Mouse (Mus musculus) hindbrain, embryonic 10.5 days (tissue): ENCODE results near the gene Rgs16. TPM values are rescaled to one million over a fixed set of nuclear protein-coding genes. Genes with fewer than 3 reads are reported as not detected.

Experiments used
- DNase-seq: peaks from one replicate; pipeline ENCODE4 v3.0.0-alpha.2; 2017; ENCODE audit warnings: low spot score
- H3K27ac ChIP-seq: fragments of 300-500 bp; sonication (generic); 2 replicates; pipeline ENCODE4 v1.5.1; 2016; ENCODE audit warnings: mild to moderate bottlenecking, moderate library complexity
- H3K27me3 ChIP-seq: fragments of 300-500 bp; sonication (generic); 2 replicates; pipeline ENCODE4 v1.6.1; 2016; ENCODE audit warnings: mild to moderate bottlenecking; ENCODE audit not compliant: poor library complexity, insufficient read depth, severe bottlenecking
- H3K36me3 ChIP-seq: fragments of 300-500 bp; sonication (generic); 2 replicates; pipeline ENCODE4 v1.6.1; 2016; ENCODE audit warnings: mild to moderate bottlenecking, moderate library complexity
- H3K4me1 ChIP-seq: fragments of 300-500 bp; sonication (generic); replicated peaks from 2 replicates; pipeline ENCODE4 v1.6.1; 2016; ENCODE audit warnings: mild to moderate bottlenecking
- H3K4me3 ChIP-seq: fragments of 300-500 bp; sonication (generic); 2 replicates; pipeline ENCODE4 v1.5.1; 2016; ENCODE audit warnings: mild to moderate bottlenecking, moderate library complexity
- H3K9me3 ChIP-seq: fragments of 300-500 bp; sonication (generic); 2 replicates; pipeline ENCODE4 v1.6.1; 2016; ENCODE audit warnings: mild to moderate bottlenecking, moderate library complexity
- WGBS: fragments of 180-500 bp; shearing (Covaris S2); methylation state at CpG from one replicate; pipeline ENCODE4 v1.1.7; 2016; 5-methylcytosine and 5-hydroxymethylcytosine counted together
- polyA plus RNA-seq: library from polyadenylated mRNA; unstranded; fragments of >200 nt; fragmentation: Nextera tagmentation; extraction: Ambion mirVana; gene quantifications from 2 replicates; pipeline ENCODE4 v1.2.1, GENCODE M21; 2016

The Rgs16 gene
- polyA plus RNA-seq, 1 experiment from 2014 or later: 21.1 TPM

- Histone ChIP-seq H3K36me3 (peaks cover 22% of the 10 kb centered on the region), H3K27me3 (peaks cover 25% of the 10 kb centered on the region), H3K9me3 (no peaks in the 10 kb centered on the region), H3K4me1 (peaks cover 67% of the 10 kb centered on the region), H3K4me3 (no peak overlapping the region), H3K27ac (0 out of 2 replicates have a peak overlapping the region, but pooled peaks have one; percentile 2)
- WGBS: 78% methylated on average over 14 of the region's 14 CpGs
- no peak for DNase-seq
These were observed 6.0 kb downstream of the Rgs16 start for GRCm38 (mm10) chr1:153746119-153746670.

GRCm38 (mm10) chr1:153746728-153747127 lies 6.6 kb downstream of the Rgs16 start:
- peaks cover 63% of the 10 kb centered on the region for H3K4me1 ChIP-seq
- H3K9me3 ChIP-seq: no peaks in the 10 kb centered on the region
- peaks cover 22% of the 10 kb centered on the region for H3K36me3 ChIP-seq
- H3K27me3 ChIP-seq: peaks cover 19% of the 10 kb centered on the region
- H3K27ac ChIP-seq: 0 out of 2 replicates have a peak overlapping the region, but pooled peaks have one; percentile 2
- 5% methylated on average over 12 of the region's 12 CpGs for WGBS
- DNase-seq: peak; percentile 75
- no peak overlapping the region for H3K4me3 ChIP-seq

DNA sequence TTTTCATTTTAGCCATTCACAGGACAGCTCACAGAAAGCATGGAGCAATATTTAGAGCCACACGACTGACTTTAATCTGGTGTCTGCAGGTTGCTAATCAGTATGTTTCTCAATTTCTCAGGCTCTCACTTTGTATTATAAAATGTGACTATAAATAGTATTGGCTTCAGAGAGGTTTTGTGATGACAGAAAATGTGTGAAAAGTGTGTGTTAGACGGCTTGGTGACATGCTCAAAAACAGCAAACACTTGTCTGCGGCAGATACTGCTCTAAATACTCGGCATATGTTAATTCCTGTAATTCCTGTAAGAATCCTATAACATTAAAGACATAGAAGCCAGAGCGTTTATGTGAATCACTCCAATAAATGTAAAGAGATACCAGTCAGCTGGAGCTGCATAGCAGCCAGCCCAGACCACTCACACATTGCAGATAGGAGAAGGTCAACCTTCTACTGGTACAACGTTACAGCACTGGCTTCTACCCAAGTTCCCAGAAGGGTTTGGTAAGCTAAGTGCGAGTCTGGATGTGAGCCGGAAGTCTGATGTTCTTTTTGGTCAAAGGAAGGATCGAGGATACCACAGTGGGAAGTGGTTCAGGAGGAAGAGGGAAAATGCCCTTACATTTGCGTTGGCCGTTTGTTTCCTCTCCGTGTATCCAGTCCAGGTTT lies 7.8 kb downstream of the Rgs16 start:
- Histone ChIP-seq H3K4me3 (no peak overlapping the region), H3K27ac (peak overlapping the region; percentile 94; the same call in 1 of the 2 replicates), H3K9me3 (no peaks in the 10 kb centered on the region), H3K4me1 (peaks cover 61% of the 10 kb centered on the region), H3K27me3 (peaks cover 16% of the 10 kb centered on the region), H3K36me3 (peaks cover 18% of the 10 kb centered on the region)
- DNase-seq: no peak
- WGBS: 77% methylated on average over 12 of the region's 12 CpGs

DNA sequence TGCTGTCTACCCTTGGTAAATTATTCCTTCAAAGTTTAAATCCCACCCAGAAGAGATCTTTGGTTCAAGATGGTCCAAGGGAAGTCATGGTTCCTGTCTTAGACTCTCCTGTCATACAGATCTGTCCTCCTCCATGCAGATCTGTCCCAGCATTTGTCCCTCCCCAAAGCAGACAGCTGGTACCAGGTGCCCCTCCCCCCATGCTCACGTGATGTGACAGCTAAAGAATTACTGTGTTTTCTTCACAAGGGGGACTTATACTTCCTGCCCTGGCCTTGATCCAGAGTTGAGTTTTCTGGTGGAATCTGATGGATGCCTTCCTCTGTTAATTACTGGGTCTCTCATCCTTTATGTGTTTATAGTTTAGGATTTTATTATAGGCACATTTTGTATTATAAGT lies 8.4 kb downstream of the Rgs16 start:
- Histone ChIP-seq H3K4me3 (peak overlapping the region; percentile 53; the same call in 1 of the 2 replicates), H3K27me3 (peaks cover 16% of the 10 kb centered on the region), H3K9me3 (no peaks in the 10 kb centered on the region), H3K36me3 (peaks cover 13% of the 10 kb centered on the region), H3K27ac (peak overlapping the region; percentile 94), H3K4me1 (peaks cover 59% of the 10 kb centered on the region)
- 6% methylated on average over 1 of the region's 1 CpGs for WGBS
- DNase-seq: peak; percentile 52

- H3K27me3 ChIP-seq: peaks cover 16% of the 10 kb centered on the region
- peaks cover 13% of the 10 kb centered on the region for H3K36me3 ChIP-seq
- peak within 1 kb of the TSS; percentile 94 for H3K27ac ChIP-seq
- peak; percentile 84 for DNase-seq
- H3K4me3 ChIP-seq: peak within 1 kb of the TSS; percentile 53
- WGBS: 6% methylated on average over 18 of the region's 18 CpGs
- peaks cover 51% of the 10 kb centered on the region for H3K4me1 ChIP-seq
- H3K9me3 ChIP-seq: no peaks in the 10 kb centered on the region
These were observed 9.2 kb downstream of the Rgs16 start, which contains the start of gene Rnasel for GRCm38 (mm10) chr1:153749211-153749801. Gene Rnasel, plus strand, starts transcription at chr1:153749426.

GRCm38 (mm10) chr1:153750054-153750453 lies 9.9 kb downstream of the Rgs16 start:
- Histone ChIP-seq H3K27me3 (peaks cover 16% of the 10 kb centered on the region), H3K27ac (peak overlapping the region; percentile 94)
- DNase-seq: no peak

GRCm38 (mm10) chr1:153751763-153752301 lies 11.7 kb downstream of the Rgs16 start:
- WGBS: 62% methylated on average over 13 of the region's 13 CpGs
- H3K9me3 ChIP-seq: no peaks in the 10 kb centered on the region
- H3K27ac ChIP-seq: no peak overlapping the region
- DNase-seq: no peak
- H3K4me3 ChIP-seq: no peak overlapping the region
- H3K4me1 ChIP-seq: peaks cover 36% of the 10 kb centered on the region
- H3K27me3 ChIP-seq: peaks cover 11% of the 10 kb centered on the region; the same call in 1 of the 2 replicates
- peaks cover 24% of the 10 kb centered on the region for H3K36me3 ChIP-seq

More at GRCm38 (mm10) chr1:153750054-153750453, 9.9 kb downstream of the Rgs16 start:
- Histone ChIP-seq H3K36me3 (peaks cover 16% of the 10 kb centered on the region), H3K9me3 (no peaks in the 10 kb centered on the region), H3K4me3 (peak overlapping the region; percentile 53), H3K4me1 (peaks cover 44% of the 10 kb centered on the region)
- 75% methylated on average over 6 of the region's 6 CpGs for WGBS

DNA sequence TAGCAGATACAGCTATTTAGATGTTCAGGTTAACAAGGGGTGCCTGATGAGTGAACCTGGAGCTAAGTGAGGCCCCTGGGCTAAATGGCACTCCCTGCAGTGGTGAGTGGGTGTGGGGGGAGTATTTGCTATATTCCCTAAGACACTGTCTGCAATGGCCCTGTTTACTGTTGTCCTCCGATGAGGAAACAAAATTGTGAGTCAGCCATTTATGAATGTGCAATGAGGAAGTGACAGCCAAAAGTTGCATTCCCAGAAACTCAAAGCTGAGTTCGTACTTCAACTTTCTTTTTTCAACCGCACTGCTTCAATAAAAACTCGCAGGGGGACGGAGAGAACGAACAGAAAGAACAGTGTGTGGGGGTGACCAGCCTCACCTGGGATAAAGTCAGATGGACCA lies 12.4 kb downstream of the Rgs16 start:
- DNase-seq: no peak
- Histone ChIP-seq H3K4me1 (peaks cover 36% of the 10 kb centered on the region), H3K36me3 (peaks cover 24% of the 10 kb centered on the region), H3K27me3 (peaks cover 8% of the 10 kb centered on the region; the same call in 1 of the 2 replicates), H3K9me3 (no peaks in the 10 kb centered on the region), H3K4me3 (no peak overlapping the region), H3K27ac (no peak overlapping the region)
- WGBS: 89% methylated on average over 6 of the region's 6 CpGs

DNA sequence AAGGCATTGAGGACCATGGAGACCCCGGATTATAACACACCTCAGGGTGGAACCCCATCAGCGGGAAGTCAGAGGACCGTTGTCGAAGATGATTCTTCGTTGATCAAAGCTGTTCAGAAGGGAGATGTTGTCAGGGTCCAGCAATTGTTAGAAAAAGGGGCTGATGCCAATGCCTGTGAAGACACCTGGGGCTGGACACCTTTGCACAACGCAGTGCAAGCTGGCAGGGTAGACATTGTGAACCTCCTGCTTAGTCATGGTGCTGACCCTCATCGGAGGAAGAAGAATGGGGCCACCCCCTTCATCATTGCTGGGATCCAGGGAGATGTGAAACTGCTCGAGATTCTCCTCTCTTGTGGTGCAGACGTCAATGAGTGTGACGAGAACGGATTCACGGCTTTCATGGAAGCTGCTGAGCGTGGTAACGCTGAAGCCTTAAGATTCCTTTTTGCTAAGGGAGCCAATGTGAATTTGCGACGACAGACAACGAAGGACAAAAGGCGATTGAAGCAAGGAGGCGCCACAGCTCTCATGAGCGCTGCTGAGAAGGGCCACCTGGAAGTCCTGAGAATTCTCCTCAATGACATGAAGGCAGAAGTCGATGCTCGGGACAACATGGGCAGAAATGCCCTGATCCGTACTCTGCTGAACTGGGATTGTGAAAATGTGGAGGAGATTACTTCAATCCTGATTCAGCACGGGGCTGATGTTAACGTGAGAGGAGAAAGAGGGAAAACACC lies 13.7 kb downstream of the Rgs16 start:
- H3K36me3 ChIP-seq: peaks cover 34% of the 10 kb centered on the region
- WGBS: 77% methylated on average over 25 of the region's 25 CpGs
- H3K4me1 ChIP-seq: peaks cover 27% of the 10 kb centered on the region
- H3K4me3 ChIP-seq: no peak overlapping the region
- H3K27ac ChIP-seq: no peak overlapping the region
- 0 out of 2 replicates have a peak, but pooled peaks cover 3% of the 10 kb centered on the region for H3K27me3 ChIP-seq
- H3K9me3 ChIP-seq: no peaks in the 10 kb centered on the region
- no peak for DNase-seq

- WGBS: 90% methylated on average over 11 of the region's 11 CpGs
These were observed 24.0 kb downstream of the Rgs16 start for GRCm38 (mm10) chr1:153764136-153764535.

GRCm38 (mm10) chr1:153766298-153766697 lies 26.1 kb downstream of the Rgs16 start:
- no peak overlapping the region for H3K27ac ChIP-seq
- WGBS: 51% methylated on average over 8 of the region's 8 CpGs
- H3K27me3 ChIP-seq: no peaks in the 10 kb centered on the region
- DNase-seq: no peak
- H3K9me3 ChIP-seq: no peaks in the 10 kb centered on the region
- H3K4me3 ChIP-seq: no peak overlapping the region
- no peaks in the 10 kb centered on the region for H3K4me1 ChIP-seq
- peaks cover 12% of the 10 kb centered on the region; the same call in 1 of the 2 replicates for H3K36me3 ChIP-seq

More at GRCm38 (mm10) chr1:153764136-153764535, 24.0 kb downstream of the Rgs16 start:
- Histone ChIP-seq H3K27ac (no peak overlapping the region), H3K9me3 (no peaks in the 10 kb centered on the region), H3K4me1 (no peaks in the 10 kb centered on the region), H3K36me3 (peaks cover 27% of the 10 kb centered on the region; the same call in 1 of the 2 replicates), H3K27me3 (no peaks in the 10 kb centered on the region), H3K4me3 (no peak overlapping the region)
- no peak for DNase-seq

GRCm38 (mm10) chr1:153767281-153767680 lies 27.1 kb downstream of the Rgs16 start:
- no peaks in the 10 kb centered on the region for H3K9me3 ChIP-seq
- no peak overlapping the region for H3K4me3 ChIP-seq
- no peak for DNase-seq
- no peaks in the 10 kb centered on the region for H3K4me1 ChIP-seq
- no peaks in the 10 kb centered on the region for H3K27me3 ChIP-seq
- 95% methylated on average over 1 of the region's 1 CpGs for WGBS
- H3K27ac ChIP-seq: no peak overlapping the region
- H3K36me3 ChIP-seq: peaks cover 3% of the 10 kb centered on the region; the same call in 1 of the 2 replicates
